Mouse (Mus musculus) cerebellum, postnatal 36 days (tissue): ENCODE results near the gene Pex26.

ENCODE experiments used
- DNase-seq, 2 experiments: peaks; one replicate each; pipeline ENCODE4 v3.0.0; 2021 to 2022; ENCODE audit warnings: mixed read lengths in 2 of 2

The Pex26 gene

GRCm38 (mm10) chr6:121183414-121184173 lies at the start of gene Pex26:
Gene Pex26 (plus strand): TSS chr6:121183667.
- DNase-seq = peak; percentile 90 to 93

DNA sequence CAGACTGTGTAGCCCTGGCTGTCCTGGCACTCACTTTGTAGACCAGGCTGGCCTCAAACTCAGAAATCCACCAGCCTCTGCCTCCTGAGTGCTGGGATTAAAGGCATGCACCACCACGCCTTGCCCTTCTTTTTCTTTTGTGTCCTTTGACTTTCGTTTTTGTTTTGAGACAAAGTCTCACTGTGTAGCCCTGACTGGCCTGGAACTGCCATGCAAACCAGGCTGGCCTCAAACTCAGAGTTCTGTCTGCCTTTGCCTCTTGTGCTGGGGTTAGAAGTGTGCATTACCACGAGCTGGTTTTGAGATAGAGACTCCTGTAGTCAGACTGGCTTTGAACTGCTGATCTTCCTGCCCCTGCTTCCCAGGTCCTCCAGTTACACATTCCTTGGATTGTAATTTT lies 49.2 kb upstream of the Pex26 start:
- DNase-seq = no peak

GRCm38 (mm10) chr6:121134884-121135283 lies 48.6 kb upstream of the Pex26 start:
- no peak for DNase-seq

DNA sequence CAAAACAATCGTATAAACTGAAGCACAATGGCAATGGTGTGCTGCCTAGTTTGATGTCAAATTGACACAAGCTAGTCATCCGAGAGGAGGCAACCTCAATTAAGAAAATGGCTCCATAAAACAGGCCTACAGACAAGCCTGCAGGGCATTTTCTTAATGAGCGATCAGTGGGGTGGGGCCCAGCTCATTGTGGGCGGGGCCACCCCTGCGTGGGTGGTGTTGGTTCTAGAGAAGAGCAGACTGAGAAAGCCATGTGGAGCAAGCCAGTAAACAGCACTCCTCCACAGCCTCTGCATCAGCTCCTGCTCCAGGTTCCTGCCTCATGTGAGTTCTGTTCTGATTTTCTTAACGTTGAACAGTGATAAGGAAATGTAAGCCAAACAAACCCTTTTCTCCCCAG lies 46.2 kb upstream of the Pex26 start:
- no peak for DNase-seq

DNA sequence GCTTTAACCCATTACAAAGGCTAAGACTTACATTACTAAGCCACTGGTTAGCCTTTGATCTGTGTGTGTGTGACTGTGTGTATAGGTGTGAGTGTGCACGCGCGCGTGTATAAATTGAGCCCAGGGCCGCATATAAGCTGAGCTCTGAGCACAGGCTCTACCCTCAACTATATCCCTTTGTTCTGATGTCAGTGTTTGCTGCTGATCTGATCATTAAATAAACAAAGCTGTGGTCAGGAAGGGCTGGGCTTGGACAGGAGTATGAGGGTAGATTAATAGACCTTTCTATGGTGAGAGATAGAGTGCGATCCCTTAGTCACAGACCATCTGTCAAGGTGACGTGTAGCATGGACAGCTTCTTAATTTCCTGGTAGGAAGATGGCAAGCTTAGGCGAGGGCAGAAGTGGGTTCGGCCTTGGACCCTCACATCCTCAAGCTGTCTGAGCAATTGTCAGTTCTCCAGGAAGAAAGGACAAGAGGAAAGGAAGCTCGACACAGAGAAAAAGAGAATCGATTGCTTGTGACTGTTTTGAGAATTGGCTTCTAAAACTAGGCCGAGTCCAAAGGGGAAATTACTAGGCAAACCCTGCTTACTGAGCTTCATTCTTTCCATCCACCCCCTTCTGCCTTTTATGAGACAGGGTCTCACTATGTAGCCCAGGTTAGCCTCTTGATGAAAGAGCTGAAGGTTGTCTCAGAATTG lies 45.0 kb upstream of the Pex26 start:
- no peak for DNase-seq

DNA sequence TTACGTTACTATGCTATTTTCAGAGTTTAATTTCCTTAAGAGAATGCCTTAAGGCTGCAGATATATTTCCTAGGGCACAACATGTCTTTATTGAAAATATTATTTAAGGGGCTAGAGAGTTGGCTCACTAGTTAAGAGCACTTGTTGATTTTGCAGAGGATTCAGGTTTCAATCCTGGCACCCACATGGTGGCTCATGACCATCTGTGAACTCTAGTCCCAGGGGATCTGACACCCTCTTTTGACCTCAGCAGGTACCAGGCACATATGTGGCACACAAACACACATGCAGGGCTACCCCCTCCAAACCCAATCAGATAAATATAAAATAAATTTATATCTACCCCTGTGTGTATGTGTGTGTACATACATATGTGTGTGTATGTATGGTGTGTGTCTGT lies 44.2 kb upstream of the Pex26 start:
- no peak for DNase-seq

- DNase-seq = no peak
These were observed 41.2 kb upstream of the Pex26 start for GRCm38 (mm10) chr6:121142298-121142697.

GRCm38 (mm10) chr6:121143439-121143838 lies 40.0 kb upstream of the Pex26 start:
- no peak for DNase-seq

GRCm38 (mm10) chr6:121144066-121144465 lies 39.4 kb upstream of the Pex26 start:
- no peak for DNase-seq

DNA sequence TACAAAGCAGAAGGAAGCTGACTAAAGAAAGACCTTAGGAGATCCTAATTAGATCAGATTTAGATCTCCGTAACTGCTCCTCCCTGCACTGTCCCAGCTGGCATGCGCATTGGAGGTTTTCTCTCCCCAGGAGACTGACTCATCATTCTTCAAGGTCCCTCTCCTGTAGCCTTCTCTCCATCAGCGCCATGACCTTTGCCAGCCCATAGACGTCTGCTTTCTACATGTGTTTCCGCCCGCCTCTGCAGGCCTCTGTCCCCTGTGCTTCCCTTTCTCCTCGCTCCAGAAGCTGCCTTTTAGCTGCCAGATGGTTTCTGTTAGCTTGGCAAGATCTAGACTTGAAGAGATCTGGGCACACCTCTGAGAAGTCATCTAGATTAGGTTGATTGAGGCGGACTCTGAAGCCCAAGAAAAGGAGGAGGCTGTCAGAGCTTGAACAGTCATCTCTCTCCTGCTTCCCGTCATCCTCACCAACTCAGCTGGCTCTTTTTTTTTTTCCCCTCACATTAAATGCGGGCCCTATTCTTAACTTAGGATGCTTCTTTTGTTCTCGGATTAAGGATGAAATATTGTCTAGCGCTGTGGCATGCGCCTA lies 38.4 kb upstream of the Pex26 start:
- DNase-seq = peak in 1 of 2 experiments; percentile 12

DNA sequence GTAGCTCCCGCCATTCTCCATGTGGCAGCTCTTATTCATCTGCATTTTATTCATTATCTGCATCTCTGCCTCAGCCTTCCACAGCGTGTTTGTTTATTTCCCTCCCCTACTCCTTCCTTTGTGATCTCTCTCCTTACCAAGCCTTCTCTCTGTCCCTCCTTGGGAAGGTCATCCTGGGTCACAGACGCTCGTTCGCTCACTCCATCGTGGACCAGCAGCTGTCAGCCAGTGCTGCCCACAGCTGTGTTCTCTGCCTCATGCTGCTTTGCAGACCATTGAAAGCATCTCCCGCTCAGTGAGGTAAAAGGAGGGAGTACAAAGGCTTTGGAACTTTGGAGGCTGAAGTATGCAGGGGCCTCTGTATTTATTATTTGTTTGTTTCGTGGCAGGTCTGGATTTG lies 37.6 kb upstream of the Pex26 start:
- DNase-seq = no peak

DNA sequence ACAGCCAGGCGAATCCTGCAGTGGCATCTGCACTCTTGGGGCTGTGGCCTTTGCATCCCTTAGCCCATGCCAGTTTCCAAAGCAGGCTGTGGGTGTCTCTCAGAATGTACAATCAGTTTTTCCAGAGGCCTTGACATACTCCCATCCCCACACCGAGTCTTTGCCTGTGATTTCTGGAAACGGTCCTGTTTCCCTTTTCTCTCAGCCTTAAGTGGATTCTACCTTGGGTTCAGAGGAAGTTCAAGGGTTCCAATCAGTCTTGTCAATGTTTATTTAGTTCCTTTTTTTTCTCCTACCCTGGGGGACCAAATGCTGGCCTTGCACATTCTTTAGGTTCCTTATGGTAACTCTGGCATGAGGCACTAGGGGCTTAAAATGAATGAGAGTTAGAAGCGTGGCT lies 36.7 kb upstream of the Pex26 start:
- no peak for DNase-seq

GRCm38 (mm10) chr6:121148360-121148759 lies 35.1 kb upstream of the Pex26 start:
- DNase-seq = no peak

DNA sequence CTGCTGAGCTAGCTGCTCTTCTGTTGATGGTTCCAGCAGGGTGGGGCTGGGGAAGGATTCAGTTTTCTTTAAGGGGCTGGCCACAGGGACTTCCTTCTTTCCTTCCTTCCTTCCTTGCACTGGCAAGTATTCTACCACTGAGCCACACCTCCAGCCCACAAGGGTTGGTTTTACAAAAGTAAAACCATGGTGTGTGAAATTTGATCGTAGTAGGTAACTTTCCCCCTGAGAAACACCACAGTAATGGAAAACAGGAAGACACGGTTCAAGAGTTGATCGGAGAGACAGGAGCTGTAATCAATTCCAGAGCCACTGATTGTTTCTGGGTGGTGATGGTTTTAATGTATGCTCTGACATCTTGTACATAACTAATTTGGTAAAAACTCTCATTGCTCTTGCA lies 34.0 kb upstream of the Pex26 start:
- DNase-seq = no peak

DNA sequence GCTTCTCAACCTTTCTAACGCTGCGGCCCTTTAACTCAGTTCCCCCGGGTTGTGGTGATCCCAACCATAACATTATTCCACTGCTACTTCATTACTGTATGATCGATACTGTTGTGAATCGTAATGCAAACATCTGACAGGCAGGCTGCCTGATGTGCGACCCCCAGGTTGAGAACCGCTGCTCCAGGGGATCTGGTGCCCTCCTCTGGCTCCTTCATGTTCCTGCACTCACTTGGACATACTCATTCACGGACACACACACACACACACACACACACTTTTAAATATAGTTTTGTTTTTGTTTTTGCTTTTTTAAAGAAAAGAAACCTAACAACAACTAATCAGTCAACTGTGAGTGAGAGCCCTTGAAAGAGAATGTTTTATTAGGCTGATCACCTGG lies 33.3 kb upstream of the Pex26 start:
- DNase-seq = no peak

GRCm38 (mm10) chr6:121151732-121152131 lies 31.7 kb upstream of the Pex26 start:
- DNase-seq = no peak

DNA sequence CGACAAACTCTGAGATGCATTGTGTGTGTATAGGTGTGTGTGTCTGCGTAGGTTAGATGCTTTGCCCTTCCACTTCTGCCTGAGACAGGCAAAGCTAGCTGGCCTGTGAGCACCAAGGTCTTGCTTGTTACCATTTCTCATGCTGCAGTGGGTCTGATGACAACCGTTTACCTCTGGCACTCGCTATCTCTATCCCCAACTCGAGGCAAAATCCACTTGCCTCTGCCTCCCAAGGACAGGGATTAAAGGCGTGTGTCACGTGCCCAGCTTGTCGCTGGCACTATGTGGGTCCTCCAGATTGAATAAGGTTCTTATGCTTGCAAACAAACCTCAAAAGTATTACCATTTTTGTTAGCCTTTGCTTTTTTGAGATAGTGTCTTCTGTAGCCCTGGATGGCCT lies 30.3 kb upstream of the Pex26 start:
- no peak for DNase-seq

- no peak for DNase-seq
These were observed 28.8 kb upstream of the Pex26 start for GRCm38 (mm10) chr6:121154451-121155300.

DNA sequence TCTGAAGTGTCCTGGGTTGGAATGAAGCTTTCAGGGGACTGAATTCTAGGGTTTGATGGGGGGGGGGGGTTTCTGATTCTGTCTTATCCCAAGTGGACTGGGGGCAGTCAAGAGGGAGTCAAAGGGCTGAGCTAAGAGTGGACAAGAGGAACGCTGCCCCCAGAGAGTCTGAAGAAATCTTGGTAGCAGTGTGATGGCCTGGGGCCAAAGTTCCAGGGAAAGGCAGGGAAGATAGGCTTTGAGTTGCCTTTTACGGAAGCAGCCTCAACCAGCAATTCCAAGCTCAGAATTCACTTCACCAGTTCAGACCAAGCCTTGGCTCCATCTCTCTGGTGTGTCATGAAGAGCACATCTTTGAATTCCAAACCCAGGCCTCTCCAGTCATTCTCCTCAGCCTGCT lies 27.4 kb upstream of the Pex26 start:
- DNase-seq = no peak

DNA sequence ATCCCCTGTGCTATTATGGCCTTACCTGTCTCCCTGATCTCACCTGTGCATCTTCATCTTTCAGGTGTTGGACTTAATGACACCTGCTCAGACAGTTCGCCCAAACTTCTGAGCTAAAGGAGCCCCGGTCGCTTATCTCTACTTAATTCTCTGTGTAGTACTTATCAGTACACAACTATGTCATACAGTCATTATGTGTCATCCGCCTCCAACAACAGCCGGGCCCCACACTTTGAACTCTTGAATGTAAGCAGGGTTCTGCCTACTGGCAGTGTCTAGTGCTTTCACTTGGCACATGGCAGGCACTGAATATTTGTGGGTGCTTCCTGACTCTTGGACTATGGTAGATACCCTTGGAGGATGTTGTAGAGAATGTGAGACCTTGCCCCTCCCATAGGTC lies 23.9 kb upstream of the Pex26 start:
- DNase-seq = no peak

DNA sequence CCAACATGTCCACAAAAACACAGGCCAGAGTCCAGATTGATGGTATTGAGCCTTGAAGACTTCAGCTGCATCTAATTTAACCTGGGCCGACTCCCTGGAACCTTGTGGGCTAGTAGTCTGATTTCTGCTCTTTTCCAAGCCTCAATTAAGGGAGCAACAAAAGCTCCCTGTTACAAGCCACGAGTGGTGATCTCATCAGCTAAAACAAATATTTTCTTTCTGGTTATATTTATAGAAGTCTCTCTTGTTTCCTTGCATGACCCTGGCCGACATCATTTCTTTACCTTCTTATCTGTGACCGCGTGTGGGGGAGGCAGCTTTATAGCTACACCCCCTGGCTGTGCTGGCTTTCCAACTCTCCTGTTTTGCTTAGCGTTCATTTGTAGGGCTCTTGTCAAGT lies 23.3 kb upstream of the Pex26 start:
- DNase-seq = no peak

- no peak for DNase-seq
These were observed 20.9 kb upstream of the Pex26 start for GRCm38 (mm10) chr6:121162616-121163015.

- DNase-seq = no peak
These were observed 17.3 kb upstream of the Pex26 start for GRCm38 (mm10) chr6:121166098-121166552.
